In genomic region chr19:57215527-57215926, GRCm38 (mm10) we compare ENCODE assay signal across 18 mouse cellular contexts.
DNase-seq lines count a peak whose midpoint lies in the region; ATAC-seq and TF ChIP-seq lines count a peak whose summit lies in the region.
"Had no signal": no experiment of that assay in that cellular context is flagged by ENCODE, and none has a peak within 500 bp of the region (broad histone marks: within the 10 kb centered on the region; RNA-seq: fewer than 3 reads in every experiment).

No protein-coding gene starts in this region.

- H3K27me3 ChIP-seq in heart, adult 2 months (ENCODE audit: control insufficient read depth, insufficient read depth, low read length), result no peaks in the 10 kb centered on the region
- H3K27me3 ChIP-seq: embryonic facial prominence, embryonic 12.5 days; forebrain, embryonic 13.5 days; forebrain, embryonic 15.5 days had no signal

- H3K27ac ChIP-seq in heart, adult 2 months, result peak overlapping the region; percentile 2
- H3K27ac ChIP-seq: embryonic facial prominence, embryonic 10.5 days; embryonic facial prominence, embryonic 12.5 days; forebrain, embryonic 13.5 days; forebrain, embryonic 15.5 days had no signal

- TF ChIP-seq POLR2A in heart, adult 2 months (IDR thresholded peaks at IDR 0.05; ENCODE audit: insufficient read depth, low read depth, low read length), result no peak

- intact Hi-C loops in heart, adult 2 months (cut with DNase I), result no loop called here
- intact Hi-C loops in heart, postnatal 14 days (cut with DNase I), result no loop called here

- 73% methylated on average over 8 of the region's 8 CpGs for WGBS in heart, adult 2 months

- H3K4me1 ChIP-seq in heart, adult 2 months (ENCODE audit: control insufficient read depth, insufficient read depth, low read length), result peaks cover 22% of the 10 kb centered on the region
- H3K4me1 ChIP-seq: forebrain, embryonic 13.5 days had no signal

- peaks cover 8% of the 10 kb centered on the region for H3K36me3 ChIP-seq in heart, adult 2 months (ENCODE audit: control insufficient read depth, insufficient read depth, low read length)
- H3K36me3 ChIP-seq: embryonic facial prominence, embryonic 10.5 days; embryonic facial prominence, embryonic 12.5 days; forebrain, embryonic 15.5 days had no signal

- H3K79me2 ChIP-seq in heart, adult 2 months (replicated peaks; ENCODE audit: control insufficient read depth, insufficient read depth, low read length), result peaks cover 8% of the 10 kb centered on the region

- no peak overlapping the region for H3K4me3 ChIP-seq in heart, adult 2 months
- H3K4me3 ChIP-seq: embryonic facial prominence, embryonic 10.5 days; embryonic facial prominence, embryonic 12.5 days; forebrain, embryonic 13.5 days; forebrain, embryonic 15.5 days had no signal

- peak in 1 of 2 experiments; percentile 21 for DNase-seq in heart, adult 2 months
- DNase-seq in heart, postnatal 14 days, result no peak
- peak; percentile 51 for DNase-seq in retina, adult 2 months (ENCODE audit: low read depth, low spot score)
- DNase-seq in retina, embryonic 14.5 days (ENCODE audit: low spot score), result no peak
- DNase-seq in retina, postnatal 1 day, result peak; percentile 59
- no peak for DNase-seq in left cerebral cortex, adult 18-20 months (ENCODE audit: low spot score in 2 of 2)
- DNase-seq: adrenal gland, adult 2 months; adrenal gland, postnatal 10 days; adrenal gland, postnatal 25 days; cerebellum, adult 11-12 months; cerebellum, adult 8-10 months; cerebellum, postnatal 14 days; forebrain, postnatal 0 days had no signal

- H3K9ac ChIP-seq in heart, adult 2 months (ENCODE audit: low read depth, low read length), result no peak overlapping the region
- H3K9ac ChIP-seq: embryonic facial prominence, embryonic 12.5 days; forebrain, embryonic 13.5 days; forebrain, embryonic 15.5 days; forebrain, postnatal 0 days had no signal

- no peak for TF ChIP-seq EP300 in heart, adult 2 months (IDR thresholded peaks at IDR 0.05; ENCODE audit: insufficient read depth, low read depth, low read length)

- ATAC-seq in megakaryocyte progenitor cell, adult 5-6 weeks (replicated peaks; ENCODE audit: poor library complexity), result no peak
- ATAC-seq: forebrain, embryonic 13.5 days; forebrain, embryonic 15.5 days; forebrain, postnatal 0 days had no signal

- TF ChIP-seq CTCF in heart, adult 2 months (IDR thresholded peaks at IDR 0.05), result no peak

Comparison
In these comparisons a context has a peak if more than half of its experiments do, and no peak if none do; other contexts are left out.
1. DNase-seq: peak in retina, adult 2 months (single experiment) and retina, postnatal 1 day (single experiment); none in heart, postnatal 14 days (0 of 2), retina, embryonic 14.5 days (single experiment) and left cerebral cortex, adult 18-20 months (0 of 2).